Mouse (Mus musculus) limb, embryonic 11.5 days (tissue): ENCODE measurements at regions not wholly inside any gene's neighbourhood (a gene's known extent, or its start where the extent isn't known, plus 50 kb on each side); places are given as distances from the start of the nearest gene placed in this dataset.
A peak's percentile ranks its signal among the peaks of the same experiment; 100 is the strongest.

Source experiments
- ATAC-seq: fragments of 200-750 bp; cut with Nextera tagmentation; 2 replicates; pipeline ENCODE4 v1.8.0; 2017; ENCODE audit warnings: low read depth; ENCODE audit not compliant: insufficient number of reproducible peaks, low FRiP score, low TSS enrichment
- DNase-seq: peaks from one replicate; pipeline ENCODE4 v3.0.0-alpha.2; 2015; ENCODE audit warnings: low spot score
- H3K27ac ChIP-seq: fragments of 300-500 bp; sonication (generic); replicated peaks from 2 replicates; pipeline ENCODE4 v1.5.1; 2014; ENCODE audit warnings: low read depth, mild to moderate bottlenecking, low read length
- H3K27me3 ChIP-seq: fragments of 300-500 bp; sonication (generic); 2 replicates; pipeline ENCODE4 v1.6.1; 2014; ENCODE audit warnings: mild to moderate bottlenecking, low read length, mixed read lengths; ENCODE audit not compliant: control insufficient read depth, insufficient read depth
- H3K36me3 ChIP-seq: fragments of 300-500 bp; sonication (generic); 2 replicates; pipeline ENCODE4 v1.6.1; 2014; ENCODE audit warnings: mild to moderate bottlenecking, low read length, moderate library complexity, mixed read lengths; ENCODE audit not compliant: control insufficient read depth, insufficient read depth
- H3K4me1 ChIP-seq: fragments of 300-500 bp; sonication (generic); 2 replicates; pipeline ENCODE4 v1.6.1; 2014; ENCODE audit warnings: low read length, mixed read lengths; ENCODE audit not compliant: control insufficient read depth, insufficient read depth
- H3K4me2 ChIP-seq: fragments of 300-500 bp; sonication (generic); 2 replicates; pipeline ENCODE4 v1.6.1; 2014; ENCODE audit warnings: low read depth, mild to moderate bottlenecking, moderate library complexity; ENCODE audit not compliant: severe bottlenecking
- H3K4me3 ChIP-seq: fragments of 300-500 bp; sonication (generic); 2 replicates; pipeline ENCODE4 v1.5.1; 2014; ENCODE audit warnings: low read depth, low read length
- H3K9ac ChIP-seq: fragments of 300-500 bp; sonication (generic); 2 replicates; pipeline ENCODE4 v1.6.1; 2014; ENCODE audit warnings: mild to moderate bottlenecking, low read length
- H3K9me3 ChIP-seq: fragments of 300-500 bp; sonication (generic); 2 replicates; pipeline ENCODE4 v1.6.1; 2016; ENCODE audit warnings: low read length; ENCODE audit not compliant: control insufficient read depth
- WGBS: fragments of 180-500 bp; shearing (Covaris S2); extraction: QIAGEN DNeasy Blood & Tissue Kit; methylation state at CpG from one replicate; pipeline ENCODE4 v1.1.7; 2014; 5-methylcytosine and 5-hydroxymethylcytosine counted together

- no peak overlapping the region for H3K27ac ChIP-seq
- H3K27me3 ChIP-seq: no peaks in the 10 kb centered on the region
- no peak overlapping the region for H3K4me2 ChIP-seq
- ATAC-seq: no peak
- no peak overlapping the region for H3K4me3 ChIP-seq
- H3K4me1 ChIP-seq: no peaks in the 10 kb centered on the region
- no peaks in the 10 kb centered on the region for H3K9me3 ChIP-seq
- DNase-seq: no peak
- no peaks in the 10 kb centered on the region for H3K36me3 ChIP-seq
- no peak overlapping the region for H3K9ac ChIP-seq
- WGBS: 94% methylated on average over 4 of the region's 4 CpGs
These were observed 195.5 kb downstream of the Insig2 start for GRCm38 (mm10) chr1:121136846-121137245.

DNA sequence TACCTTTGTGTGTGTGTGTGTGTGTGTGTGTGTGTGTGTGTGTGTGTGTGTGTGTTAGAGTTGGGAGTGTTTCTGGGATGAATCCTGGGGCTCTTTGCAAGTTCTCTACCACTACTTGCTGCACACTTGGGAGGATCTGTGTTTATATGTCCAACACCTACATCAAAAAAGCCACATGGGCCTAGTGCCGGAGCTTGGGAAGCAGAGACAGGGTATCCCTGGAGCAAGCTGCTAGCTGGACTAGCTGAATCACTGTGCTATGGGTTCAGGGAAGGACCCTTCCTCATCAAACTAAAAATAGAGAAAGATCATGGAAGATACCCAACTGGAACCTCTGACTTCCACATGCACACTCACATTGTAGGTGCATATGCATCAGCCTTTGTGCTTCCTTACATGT lies 187.4 kb downstream of the Insig2 start:
- H3K36me3 ChIP-seq: no peaks in the 10 kb centered on the region
- H3K27me3 ChIP-seq: no peaks in the 10 kb centered on the region
- ATAC-seq (no peak), DNase-seq (no peak)
- no peak overlapping the region for H3K4me3 ChIP-seq
- no peaks in the 10 kb centered on the region for H3K9me3 ChIP-seq
- H3K4me2 ChIP-seq: no peak overlapping the region
- H3K27ac ChIP-seq: no peak overlapping the region
- 82% methylated on average over 1 of the region's 1 CpGs for WGBS
- no peak overlapping the region for H3K9ac ChIP-seq
- H3K4me1 ChIP-seq: no peaks in the 10 kb centered on the region

GRCm38 (mm10) chr1:121153476-121153875 lies 178.9 kb downstream of the Insig2 start:
- no peaks in the 10 kb centered on the region for H3K36me3 ChIP-seq
- DNase-seq (no peak), ATAC-seq (no peak)
- H3K27me3 ChIP-seq: no peaks in the 10 kb centered on the region
- H3K4me3 ChIP-seq: no peak overlapping the region
- no peaks in the 10 kb centered on the region for H3K9me3 ChIP-seq
- H3K4me2 ChIP-seq: no peak overlapping the region
- WGBS: 80% methylated on average over 5 of the region's 5 CpGs
- no peaks in the 10 kb centered on the region for H3K4me1 ChIP-seq
- no peak overlapping the region for H3K27ac ChIP-seq
- H3K9ac ChIP-seq: no peak overlapping the region

- Histone ChIP-seq H3K27ac (no peak overlapping the region), H3K27me3 (no peaks in the 10 kb centered on the region), H3K4me3 (no peak overlapping the region), H3K36me3 (no peaks in the 10 kb centered on the region), H3K9ac (no peak overlapping the region), H3K9me3 (no peaks in the 10 kb centered on the region), H3K4me2 (no peak overlapping the region), H3K4me1 (no peaks in the 10 kb centered on the region)
- 45% methylated on average over 8 of the region's 8 CpGs for WGBS
- DNase-seq (no peak), ATAC-seq (no peak)
These were observed 177.8 kb downstream of the Insig2 start for GRCm38 (mm10) chr1:121154616-121155015.

GRCm38 (mm10) chr1:121168651-121169050 lies 163.7 kb downstream of the Insig2 start:
- Histone ChIP-seq H3K36me3 (no peaks in the 10 kb centered on the region), H3K9ac (no peak overlapping the region), H3K27ac (no peak overlapping the region), H3K4me2 (no peak overlapping the region), H3K4me3 (no peak overlapping the region), H3K4me1 (no peaks in the 10 kb centered on the region), H3K27me3 (no peaks in the 10 kb centered on the region), H3K9me3 (no peaks in the 10 kb centered on the region)
- WGBS: 42% methylated on average over 3 of the region's 3 CpGs
- no peak for ATAC-seq
- DNase-seq: no peak

GRCm38 (mm10) chr1:121176541-121176940 lies 155.8 kb downstream of the Insig2 start:
- H3K4me2 ChIP-seq: no peak overlapping the region

DNA sequence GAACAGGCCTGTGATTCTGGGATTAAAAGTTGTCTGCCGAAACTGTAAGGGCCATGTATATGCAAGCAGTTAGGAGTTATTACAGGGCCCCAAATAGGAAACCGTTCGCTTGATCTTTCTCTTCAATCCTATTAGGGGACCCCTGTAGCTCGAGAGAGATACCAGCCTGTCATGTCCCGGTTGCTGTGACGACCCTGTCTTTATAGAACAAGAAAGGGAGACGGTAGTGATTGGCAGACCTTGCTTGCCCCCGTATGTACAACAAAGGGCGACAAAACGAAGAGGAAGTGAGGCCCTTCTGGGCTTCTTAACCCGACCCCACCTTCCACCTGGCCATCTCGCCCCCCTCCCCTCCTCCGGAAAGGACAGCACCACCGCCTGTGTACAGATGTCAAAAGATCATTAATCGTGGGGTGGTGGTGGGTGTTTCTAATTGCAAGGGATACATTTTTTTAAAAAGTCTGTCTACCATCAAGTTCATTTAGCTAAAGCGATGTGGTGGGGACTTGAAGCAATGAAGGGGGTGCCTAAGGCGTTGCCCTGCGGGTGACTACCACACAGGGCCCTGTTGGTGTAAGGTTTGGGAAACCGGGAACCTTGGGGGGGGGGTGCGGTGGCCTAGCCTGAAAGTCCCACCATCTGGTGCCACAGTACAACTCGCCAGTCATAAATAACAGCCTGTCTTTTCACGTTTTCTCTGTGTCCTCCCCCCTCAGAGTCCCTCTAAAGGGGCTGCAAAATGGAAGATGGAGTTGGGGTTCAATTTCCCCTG lies 155.1 kb downstream of the Insig2 start:
- ATAC-seq (peak; percentile 15; the same call in 1 of the 2 replicates), DNase-seq (peak; percentile 67)
- Histone ChIP-seq H3K9ac (no peak overlapping the region; the same call in 1 of the 2 replicates), H3K4me3 (peak overlapping the region; percentile 14; the same call in 1 of the 2 replicates), H3K9me3 (no peaks in the 10 kb centered on the region), H3K4me2 (peak overlapping the region; percentile 54), H3K27me3 (peaks cover 24% of the 10 kb centered on the region), H3K27ac (no peak overlapping the region), H3K4me1 (no peaks in the 10 kb centered on the region), H3K36me3 (no peaks in the 10 kb centered on the region)
- WGBS: 3% methylated on average over 22 of the region's 22 CpGs

More at GRCm38 (mm10) chr1:121176541-121176940, 155.8 kb downstream of the Insig2 start:
- WGBS: 7% methylated on average over 3 of the region's 3 CpGs
- ATAC-seq: no peak
- Histone ChIP-seq H3K4me3 (no peak overlapping the region), H3K27ac (no peak overlapping the region), H3K4me1 (no peaks in the 10 kb centered on the region), H3K27me3 (peaks cover 24% of the 10 kb centered on the region), H3K9me3 (no peaks in the 10 kb centered on the region), H3K36me3 (no peaks in the 10 kb centered on the region), H3K9ac (no peak overlapping the region)
- DNase-seq: peak; percentile 27

DNA sequence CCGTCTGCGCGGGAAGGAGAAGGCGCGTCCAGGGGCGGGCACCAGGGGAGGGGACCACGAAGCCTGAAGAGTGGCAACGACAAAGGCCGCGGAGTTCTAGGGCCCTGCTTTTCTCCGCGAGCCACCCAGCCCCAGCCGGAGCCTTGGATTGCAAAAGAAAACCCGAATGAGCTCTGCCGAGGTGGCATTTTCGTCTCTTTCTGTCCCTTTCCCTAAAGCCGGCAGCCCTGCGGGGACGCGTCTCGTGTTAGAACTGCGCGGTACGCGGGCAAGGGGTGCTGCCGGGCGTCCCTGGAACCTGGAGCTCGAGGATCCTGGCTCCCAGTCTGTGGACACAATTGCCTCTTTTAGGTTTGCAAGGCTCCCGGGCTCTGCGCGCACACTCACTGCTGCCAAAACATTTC lies 154.5 kb downstream of the Insig2 start:
- peak; percentile 10; the same call in 1 of the 2 replicates for ATAC-seq
- Histone ChIP-seq H3K4me2 (peak overlapping the region; percentile 54), H3K4me3 (peak overlapping the region; percentile 14; the same call in 1 of the 2 replicates), H3K27ac (no peak overlapping the region), H3K9ac (peak overlapping the region; percentile 27), H3K4me1 (no peaks in the 10 kb centered on the region), H3K36me3 (no peaks in the 10 kb centered on the region), H3K9me3 (no peaks in the 10 kb centered on the region), H3K27me3 (peaks cover 24% of the 10 kb centered on the region)
- under 1% methylated on average over 31 of the region's 31 CpGs for WGBS
- no peak for DNase-seq
